Comparison of ENCODE assay signal across 20 mouse cellular contexts in the genomic region with DNA sequence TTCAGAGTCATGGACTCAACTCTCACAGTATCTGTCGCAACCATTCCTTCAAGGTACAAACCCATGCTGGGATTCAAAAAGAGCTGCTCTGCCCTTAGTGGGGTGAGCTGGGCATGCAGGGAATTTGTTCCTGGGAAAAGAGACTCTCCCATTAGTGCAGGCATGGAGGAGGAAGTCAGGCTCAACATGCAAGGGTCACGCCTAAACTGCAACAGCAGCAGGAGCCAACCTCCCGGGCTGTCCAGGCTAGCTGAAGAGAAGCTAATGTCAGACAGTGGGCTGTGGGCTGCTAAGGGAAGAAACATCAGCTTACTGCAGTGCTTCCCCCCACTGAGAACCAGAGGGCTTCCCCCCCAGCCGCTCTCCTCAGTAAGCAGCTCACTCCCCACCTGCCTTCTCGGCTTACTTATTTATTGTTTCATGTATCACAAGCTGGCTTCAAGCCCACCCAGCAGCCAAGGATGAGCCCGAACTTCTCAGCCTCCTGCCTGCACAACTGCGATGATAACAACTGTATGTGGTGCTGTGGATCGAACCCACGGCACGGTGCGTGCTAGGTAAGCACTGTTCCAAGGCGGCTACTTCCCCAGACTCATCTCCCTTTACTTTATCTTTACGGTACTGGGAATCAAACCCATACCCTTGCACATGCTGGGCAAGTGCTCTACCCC. TPM values are rescaled to one million over a fixed set of nuclear protein-coding genes. Genes with fewer than 3 reads are reported as not detected.
A peak's percentile ranks its signal among the peaks of the same experiment; 100 is the strongest.
DNase-seq lines count a peak whose midpoint lies in the region; ATAC-seq and TF ChIP-seq lines count a peak whose summit lies in the region.
"Had no signal": no experiment of that assay in that cellular context is flagged by ENCODE, and none has a peak within 500 bp of the region (broad histone marks: within the 10 kb centered on the region; RNA-seq: fewer than 3 reads in every experiment).

No protein-coding gene starts in this region.

- intact Hi-C loops in heart, postnatal 25 days (cut with DNase I), result no loop called here

- no peak for TF ChIP-seq RAD21 in MEL (IDR thresholded peaks at IDR 0.05; ENCODE audit: low read depth, low read length)

- TF ChIP-seq EP300 in MEL (IDR thresholded peaks at IDR 0.05; ENCODE audit: low read depth in 1 of 2, low read length in 2 of 2), result no peak

- ATAC-seq in heart, embryonic 11.5 days (replicated peaks; ENCODE audit: insufficient number of reproducible peaks, low FRiP score, low TSS enrichment), result no peak
- ATAC-seq in lung, embryonic 14.5 days (ENCODE audit: insufficient read depth), result no peak
- ATAC-seq in limb, embryonic 13.5 days (ENCODE audit: low FRiP score, low read depth), result no peak
- no peak for ATAC-seq in kidney, embryonic 14.5 days (ENCODE audit: low FRiP score, low TSS enrichment)
- ATAC-seq: forebrain, postnatal 0 days had no signal

- no peaks in the 10 kb centered on the region for H3K9me3 ChIP-seq in heart, embryonic 11.5 days (replicated peaks; ENCODE audit: control insufficient read depth, low read length)
- H3K9me3 ChIP-seq in lung, embryonic 14.5 days (ENCODE audit: low read depth, low read length), result no peaks in the 10 kb centered on the region
- H3K9me3 ChIP-seq in MEL (replicated peaks; ENCODE audit: insufficient read depth, low read length), result no peaks in the 10 kb centered on the region
- no peaks in the 10 kb centered on the region for H3K9me3 ChIP-seq in limb, embryonic 13.5 days
- no peaks in the 10 kb centered on the region for H3K9me3 ChIP-seq in kidney, embryonic 14.5 days (ENCODE audit: control insufficient read depth, low read length)
- H3K9me3 ChIP-seq: embryonic facial prominence, embryonic 12.5 days; G1E; neural tube, embryonic 12.5 days had no signal

- H3K27me3 ChIP-seq in heart, embryonic 11.5 days (ENCODE audit: control insufficient read depth, insufficient read depth, low read length), result no peaks in the 10 kb centered on the region
- H3K27me3 ChIP-seq in lung, embryonic 14.5 days (ENCODE audit: insufficient read depth, low read length), result no peaks in the 10 kb centered on the region
- no peaks in the 10 kb centered on the region for H3K27me3 ChIP-seq in MEL (ENCODE audit: control insufficient read depth in 1 of 2, insufficient read depth in 2 of 2, low read length in 2 of 2)
- H3K27me3 ChIP-seq in limb, embryonic 13.5 days, result no peaks in the 10 kb centered on the region
- H3K27me3 ChIP-seq in kidney, embryonic 14.5 days (ENCODE audit: control insufficient read depth, insufficient read depth, low read length), result no peaks in the 10 kb centered on the region
- H3K27me3 ChIP-seq: embryonic facial prominence, embryonic 12.5 days had no signal

- 0 out of 2 replicates have a peak overlapping the region, but pooled peaks have one; percentile 18 for H3K9ac ChIP-seq in heart, embryonic 11.5 days (ENCODE audit: low read depth, low read length)
- H3K9ac ChIP-seq in lung, embryonic 14.5 days, result no peak overlapping the region
- peak overlapping the region; percentile 77 for H3K9ac ChIP-seq in MEL (ENCODE audit: control insufficient read depth, low read depth, low read length, poor library complexity, severe bottlenecking)
- H3K9ac ChIP-seq in limb, embryonic 13.5 days, result 0 out of 2 replicates have a peak overlapping the region, but pooled peaks have one; percentile 26
- H3K9ac ChIP-seq in kidney, embryonic 14.5 days (ENCODE audit: low read depth, low read length), result no peak overlapping the region
- H3K9ac ChIP-seq: embryonic facial prominence, embryonic 12.5 days; forebrain, postnatal 0 days had no signal

- WGBS in heart, embryonic 11.5 days (ENCODE audit: insufficient replicate concordance), result 83% methylated on average over 13 of the region's 13 CpGs
- WGBS in lung, embryonic 14.5 days, result 72% methylated on average over 13 of the region's 13 CpGs
- 78% methylated on average over 13 of the region's 13 CpGs for WGBS in limb, embryonic 13.5 days
- 69% methylated on average over 13 of the region's 13 CpGs for WGBS in kidney, embryonic 14.5 days

- peaks cover 21% of the 10 kb centered on the region for H3K79me2 ChIP-seq in MEL (ENCODE audit: control insufficient read depth, insufficient read depth, low read length, poor library complexity)

- H3K4me2 ChIP-seq in heart, embryonic 11.5 days, result no peak overlapping the region
- H3K4me2 ChIP-seq in lung, embryonic 14.5 days, result no peak overlapping the region
- no peak overlapping the region for H3K4me2 ChIP-seq in limb, embryonic 13.5 days (replicated peaks)
- H3K4me2 ChIP-seq in kidney, embryonic 14.5 days (replicated peaks; ENCODE audit: low read depth, low read length), result no peak overlapping the region
- H3K4me2 ChIP-seq: embryonic facial prominence, embryonic 12.5 days had no signal

- H3K36me3 ChIP-seq in heart, embryonic 11.5 days (ENCODE audit: control insufficient read depth, insufficient read depth, low read length), result peaks cover 2% of the 10 kb centered on the region
- H3K36me3 ChIP-seq in lung, embryonic 14.5 days (ENCODE audit: insufficient read depth), result peaks cover 6% of the 10 kb centered on the region
- H3K36me3 ChIP-seq in MEL (ENCODE audit: control insufficient read depth in 1 of 2, insufficient read depth in 2 of 2, low read length in 2 of 2), result peaks cover 0 to 24% of the 10 kb centered on the region in 2 experiments; a peak in 2 of 4 replicates
- H3K36me3 ChIP-seq in limb, embryonic 13.5 days, result peaks cover 3% of the 10 kb centered on the region
- H3K36me3 ChIP-seq in kidney, embryonic 14.5 days (ENCODE audit: control insufficient read depth, insufficient read depth, low read length), result peaks cover 6% of the 10 kb centered on the region

- H3K27ac ChIP-seq in heart, embryonic 11.5 days (ENCODE audit: low read depth, low read length), result no peak overlapping the region
- H3K27ac ChIP-seq in lung, embryonic 14.5 days (ENCODE audit: low read depth), result 0 out of 2 replicates have a peak overlapping the region, but pooled peaks have one; percentile 3
- peak overlapping the region; percentile 41 for H3K27ac ChIP-seq in MEL (ENCODE audit: control insufficient read depth, low read depth, low read length)
- H3K27ac ChIP-seq in limb, embryonic 13.5 days, result no peak overlapping the region
- no peak overlapping the region for H3K27ac ChIP-seq in kidney, embryonic 14.5 days (ENCODE audit: low read depth, low read length)
- H3K27ac ChIP-seq in layer of hippocampus, adult 2 months, result no peak overlapping the region
- H3K27ac ChIP-seq: neural tube, embryonic 12.5 days had no signal

- no peak for TF ChIP-seq POLR2A in MEL (IDR thresholded peaks at IDR 0.05; ENCODE audit: control insufficient read depth in 1 of 2, insufficient read depth in 1 of 2, low read depth in 1 of 2, low read length in 2 of 2, poor library complexity in 1 of 2)

- H3K4me3 ChIP-seq in heart, embryonic 11.5 days (ENCODE audit: low read depth, low read length), result no peak overlapping the region
- no peak overlapping the region for H3K4me3 ChIP-seq in lung, embryonic 14.5 days (ENCODE audit: low read depth, low read length)
- peak overlapping the region; percentile 9 to 19; a peak in 2 of 4 replicates for H3K4me3 ChIP-seq in MEL (ENCODE audit: control insufficient read depth in 1 of 2, insufficient read depth in 1 of 2, low read depth in 2 of 2, low read length in 2 of 2)
- H3K4me3 ChIP-seq in limb, embryonic 13.5 days, result no peak overlapping the region
- H3K4me3 ChIP-seq in kidney, embryonic 14.5 days (ENCODE audit: low read length), result no peak overlapping the region
- no peak overlapping the region for H3K4me3 ChIP-seq in layer of hippocampus, adult 2 months
- H3K4me3 ChIP-seq: embryonic facial prominence, embryonic 12.5 days; neural tube, embryonic 12.5 days had no signal

- TF ChIP-seq CTCF in lung, embryonic 14.5 days (IDR thresholded peaks at IDR 0.05; ENCODE audit: low read depth), result no peak
- no peak for TF ChIP-seq CTCF in MEL (IDR thresholded peaks at IDR 0.05 in 2 of 3, conservative IDR thresholded peaks at IDR 0.05 in 1 of 3; ENCODE audit: control insufficient read depth in 1 of 3, insufficient read depth in 1 of 3, low read depth in 2 of 3, low read length in 3 of 3, poor library complexity in 1 of 3, severe bottlenecking in 1 of 3)
- TF ChIP-seq CTCF in layer of hippocampus, adult 2 months (conservative IDR thresholded peaks at IDR 0.05), result no peak

- H3K4me1 ChIP-seq in heart, embryonic 11.5 days (ENCODE audit: control insufficient read depth, insufficient read depth, low read length), result peaks cover 47% of the 10 kb centered on the region
- H3K4me1 ChIP-seq in lung, embryonic 14.5 days (ENCODE audit: insufficient read depth), result peaks cover 16% of the 10 kb centered on the region
- H3K4me1 ChIP-seq in MEL (ENCODE audit: control insufficient read depth in 1 of 2, insufficient read depth in 2 of 2, low read length in 2 of 2), result peaks cover 4 to 46% of the 10 kb centered on the region in 2 experiments
- H3K4me1 ChIP-seq in limb, embryonic 13.5 days, result peaks cover 63% of the 10 kb centered on the region
- H3K4me1 ChIP-seq in kidney, embryonic 14.5 days (ENCODE audit: control insufficient read depth, insufficient read depth, low read length), result peaks cover 46% of the 10 kb centered on the region

- no peak for DNase-seq in heart, postnatal 25 days (ENCODE audit: low spot score)
- DNase-seq in lung, embryonic 14.5 days, result no peak
- DNase-seq in lung, postnatal 10 days, result no peak
- peak; percentile 51 for DNase-seq in MEL (ENCODE audit: low read depth, low spot score)
- no peak for DNase-seq in layer of hippocampus, adult 2 months (ENCODE audit: low spot score in 2 of 2)
- DNase-seq: adrenal gland, adult 2 months; B cell, adult 2 months; cerebellum, adult 11 months; forebrain, postnatal 0 days; heart, adult 18-20 months; kidney, postnatal 25 days; lung, postnatal 14 days; right cerebral cortex, postnatal 25 days; thymus, postnatal 36 days had no signal

RNA-seq across cellular contexts. Expression of a gene that starts 2.4 kb away (rescaled TPM):
- 162 and 177 TPM in 2 replicates for polyA plus RNA-seq in heart, embryonic 11.5 days (2014; fragmentation: Nextera tagmentation; extraction: Ambion mirVana)
- 100 to 1,000 TPM in 1 of 2 experiments, 10 to 100 TPM in 1; 83.5 to 112 TPM for total RNA-seq in heart, postnatal 25 days (2021)
- 218 and 224 TPM in 2 replicates for polyA plus RNA-seq in lung, embryonic 14.5 days (2014; fragmentation: Nextera tagmentation; extraction: Ambion mirVana)
- total RNA-seq in MEL (2012; rRNA removed), result 448 and 467 TPM in 2 replicates
- polyA plus RNA-seq in MEL (2012; ENCODE audit: insufficient read depth in 1 of 2, insufficient read length in 2 of 2, low read depth in 1 of 2, low replicate concordance in 2 of 2, missing spikeins in 1 of 2), result 100 to 1,000 TPM in 1 of 2 experiments, not detected in 1; 349 TPM
- 151 and 168 TPM in 2 replicates for polyA plus RNA-seq in limb, embryonic 13.5 days (2015; fragmentation: Nextera tagmentation; extraction: Ambion mirVana)
- polyA plus RNA-seq in kidney, embryonic 14.5 days (2014; fragmentation: Nextera tagmentation; extraction: Ambion mirVana), result 202 and 254 TPM in 2 replicates
- total RNA-seq in layer of hippocampus, adult 2 months (2021), result 10 to 100 TPM; 68.2 to 71.4 TPM

RNA-seq across cellular contexts. Expression of a gene that starts 3.9 kb away (rescaled TPM):
- 17.2 and 20.1 TPM in 2 replicates for polyA plus RNA-seq in heart, embryonic 11.5 days (2014; fragmentation: Nextera tagmentation; extraction: Ambion mirVana)
- total RNA-seq in heart, postnatal 25 days (2021), result 10 to 100 TPM; 15.6 to 17.7 TPM
- polyA plus RNA-seq in lung, embryonic 14.5 days (2014; fragmentation: Nextera tagmentation; extraction: Ambion mirVana), result 53.3 and 55.9 TPM in 2 replicates
- 12.6 and 13.0 TPM in 2 replicates for total RNA-seq in MEL (2012; rRNA removed)
- polyA plus RNA-seq in MEL (2012; ENCODE audit: insufficient read depth in 1 of 2, insufficient read length in 2 of 2, low read depth in 1 of 2, low replicate concordance in 2 of 2, missing spikeins in 1 of 2), result 10 to 100 TPM in 1 of 2 experiments, not detected in 1; 30.8 TPM
- 36.8 and 40.0 TPM in 2 replicates for polyA plus RNA-seq in limb, embryonic 13.5 days (2015; fragmentation: Nextera tagmentation; extraction: Ambion mirVana)
- polyA plus RNA-seq in kidney, embryonic 14.5 days (2014; fragmentation: Nextera tagmentation; extraction: Ambion mirVana), result 24.4 and 38.9 TPM in 2 replicates
- 10 to 100 TPM; 14.8 to 17.4 TPM for total RNA-seq in layer of hippocampus, adult 2 months (2021)

RNA-seq across cellular contexts. Expression of a gene that starts 7.9 kb away (rescaled TPM):
- 84.5 and 88.4 TPM in 2 replicates for polyA plus RNA-seq in heart, embryonic 11.5 days (2014; fragmentation: Nextera tagmentation; extraction: Ambion mirVana)
- total RNA-seq in heart, postnatal 25 days (2021), result 10 to 100 TPM; 16.5 to 22.2 TPM
- polyA plus RNA-seq in lung, embryonic 14.5 days (2014; fragmentation: Nextera tagmentation; extraction: Ambion mirVana), result 84.4 and 84.8 TPM in 2 replicates
- 51.4 and 53.9 TPM in 2 replicates for total RNA-seq in MEL (2012; rRNA removed)
- polyA plus RNA-seq in MEL (2012; ENCODE audit: insufficient read depth in 1 of 2, insufficient read length in 2 of 2, low read depth in 1 of 2, low replicate concordance in 2 of 2, missing spikeins in 1 of 2), result 100 to 1,000 TPM in 1 of 2 experiments, not detected in 1; 167 TPM
- 84.5 and 89.3 TPM in 2 replicates for polyA plus RNA-seq in limb, embryonic 13.5 days (2015; fragmentation: Nextera tagmentation; extraction: Ambion mirVana)
- polyA plus RNA-seq in kidney, embryonic 14.5 days (2014; fragmentation: Nextera tagmentation; extraction: Ambion mirVana), result 89.7 and 118 TPM in 2 replicates
- total RNA-seq in layer of hippocampus, adult 2 months (2021), result 10 to 100 TPM; 81.1 to 83.7 TPM

RNA-seq across cellular contexts. Expression of a gene that starts 15.1 kb away (rescaled TPM):
- 76.9 and 79.1 TPM in 2 replicates for polyA plus RNA-seq in heart, embryonic 11.5 days (2014; fragmentation: Nextera tagmentation; extraction: Ambion mirVana)
- 100 to 1,000 TPM; 410 to 431 TPM for total RNA-seq in heart, postnatal 25 days (2021)
- polyA plus RNA-seq in lung, embryonic 14.5 days (2014; fragmentation: Nextera tagmentation; extraction: Ambion mirVana), result 42.5 and 44.6 TPM in 2 replicates
- total RNA-seq in MEL (2012; rRNA removed), result 11.2 and 11.5 TPM in 2 replicates
- 10 to 100 TPM in 1 of 2 experiments, not detected in 1; 67.6 TPM for polyA plus RNA-seq in MEL (2012; ENCODE audit: insufficient read depth in 1 of 2, insufficient read length in 2 of 2, low read depth in 1 of 2, low replicate concordance in 2 of 2, missing spikeins in 1 of 2)
- 53.6 and 59.6 TPM in 2 replicates for polyA plus RNA-seq in limb, embryonic 13.5 days (2015; fragmentation: Nextera tagmentation; extraction: Ambion mirVana)
- polyA plus RNA-seq in kidney, embryonic 14.5 days (2014; fragmentation: Nextera tagmentation; extraction: Ambion mirVana), result 38.2 and 39.8 TPM in 2 replicates
- 10 to 100 TPM; 85.2 to 88.0 TPM for total RNA-seq in layer of hippocampus, adult 2 months (2021)

RNA-seq across cellular contexts. Expression of a gene that starts 20.0 kb away (rescaled TPM):
- polyA plus RNA-seq in heart, embryonic 11.5 days (2014; fragmentation: Nextera tagmentation; extraction: Ambion mirVana), result 26.3 and 28.5 TPM in 2 replicates
- total RNA-seq in heart, postnatal 25 days (2021), result 10 to 100 TPM; 48.2 to 56.1 TPM
- polyA plus RNA-seq in lung, embryonic 14.5 days (2014; fragmentation: Nextera tagmentation; extraction: Ambion mirVana), result 18.6 and 22.8 TPM in 2 replicates
- total RNA-seq in MEL (2012; rRNA removed), result 3.2 and 4.2 TPM in 2 replicates
- polyA plus RNA-seq in MEL (2012; ENCODE audit: insufficient read depth in 1 of 2, insufficient read length in 2 of 2, low read depth in 1 of 2, low replicate concordance in 2 of 2, missing spikeins in 1 of 2), result 10 to 100 TPM in 1 of 2 experiments, not detected in 1; 12.9 TPM
- polyA plus RNA-seq in limb, embryonic 13.5 days (2015; fragmentation: Nextera tagmentation; extraction: Ambion mirVana), result 22.2 and 25.9 TPM in 2 replicates
- 22.6 and 24.0 TPM in 2 replicates for polyA plus RNA-seq in kidney, embryonic 14.5 days (2014; fragmentation: Nextera tagmentation; extraction: Ambion mirVana)
- total RNA-seq in layer of hippocampus, adult 2 months (2021), result 10 to 100 TPM; 26.1 to 27.6 TPM

Comparison
In these comparisons a context has a peak if more than half of its experiments do, and no peak if none do; other contexts are left out.
1. H3K27ac ChIP-seq: peak in lung, embryonic 14.5 days (single experiment) and MEL (single experiment); none in heart, embryonic 11.5 days (single experiment), limb, embryonic 13.5 days (single experiment), kidney, embryonic 14.5 days (single experiment) and layer of hippocampus, adult 2 months (single experiment).
2. H3K4me3 ChIP-seq: peak in MEL (2 of 2); none in heart, embryonic 11.5 days (single experiment), lung, embryonic 14.5 days (single experiment), limb, embryonic 13.5 days (single experiment), kidney, embryonic 14.5 days (single experiment) and layer of hippocampus, adult 2 months (single experiment).
3. H3K9ac ChIP-seq: peak in heart, embryonic 11.5 days (single experiment), MEL (single experiment) and limb, embryonic 13.5 days (single experiment); none in lung, embryonic 14.5 days (single experiment) and kidney, embryonic 14.5 days (single experiment).